Mouse (Mus musculus): Measurements from ENCODE around the gene Ltbp2. TPM values are rescaled to one million over a fixed set of nuclear protein-coding genes. Genes with fewer than 3 reads are reported as not detected.
A peak's percentile ranks its signal among the peaks of the same experiment; 100 is the strongest.

Gene Ltbp2
- polyA plus RNA-seq, 2 experiments: 5.2 to 12.3 TPM

- Histone ChIP-seq H3K9me3 (ENCODE audit: control insufficient read depth, low read length) (no peaks in the 10 kb centered on the region), H3K4me2 (replicated peaks; ENCODE audit: low read depth, low read length, severe bottlenecking) (no peak overlapping the region), H3K4me3 (replicated peaks; ENCODE audit: low read length) (no peak overlapping the region), H3K27me3 (ENCODE audit: control insufficient read depth, insufficient read depth, low read length) (no peaks in the 10 kb centered on the region), H3K9ac (ENCODE audit: low read depth, low read length, severe bottlenecking) (no peak overlapping the region), H3K4me1 (ENCODE audit: control insufficient read depth, insufficient read depth, low read length) (no peaks in the 10 kb centered on the region), H3K27ac (replicated peaks; ENCODE audit: low read depth, low read length) (no peak overlapping the region), H3K36me3 (ENCODE audit: control insufficient read depth, insufficient read depth, low read length) (peaks cover 53% of the 10 kb centered on the region)
- WGBS: 87% methylated on average over 13 of the region's 13 CpGs
- no peak for ATAC-seq (ENCODE audit: low FRiP score, low read depth)
- no peak for TF ChIP-seq POLR2A (IDR thresholded peaks at IDR 0.05; ENCODE audit: borderline replicate concordance, extremely low read depth, insufficient read depth, insufficient read length)
- no peak for DNase-seq (ENCODE audit: low spot score)
These were observed 112.6 kb downstream of the Ltbp2 start for GRCm38 (mm10) chr12:84763577-84764218.

- 82% methylated on average over 5 of the region's 5 CpGs for WGBS
- no peak overlapping the region for H3K9ac ChIP-seq (ENCODE audit: low read depth, low read length, severe bottlenecking)
- no peak for ATAC-seq (ENCODE audit: low FRiP score, low read depth)
- H3K4me1 ChIP-seq (ENCODE audit: control insufficient read depth, insufficient read depth, low read length): no peaks in the 10 kb centered on the region
- H3K4me3 ChIP-seq (replicated peaks; ENCODE audit: low read length): no peak overlapping the region
- TF ChIP-seq POLR2A (IDR thresholded peaks at IDR 0.05; ENCODE audit: borderline replicate concordance, extremely low read depth, insufficient read depth, insufficient read length): no peak
- H3K27ac ChIP-seq (replicated peaks; ENCODE audit: low read depth, low read length): no peak overlapping the region
- no peaks in the 10 kb centered on the region for H3K9me3 ChIP-seq (ENCODE audit: control insufficient read depth, low read length)
- H3K27me3 ChIP-seq (ENCODE audit: control insufficient read depth, insufficient read depth, low read length): no peaks in the 10 kb centered on the region
- no peak overlapping the region for H3K4me2 ChIP-seq (replicated peaks; ENCODE audit: low read depth, low read length, severe bottlenecking)
- no peak for DNase-seq (ENCODE audit: low spot score)
- peaks cover 53% of the 10 kb centered on the region for H3K36me3 ChIP-seq (ENCODE audit: control insufficient read depth, insufficient read depth, low read length)
These were observed 113.8 kb downstream of the Ltbp2 start for GRCm38 (mm10) chr12:84762532-84762931.

GRCm38 (mm10) chr12:84759063-84759462 lies 117.3 kb downstream of the Ltbp2 start:
- DNase-seq (ENCODE audit: low spot score) (peak; percentile 44), ATAC-seq (ENCODE audit: low FRiP score, low read depth) (no peak)
- H3K27ac ChIP-seq (replicated peaks; ENCODE audit: low read depth, low read length): no peak overlapping the region
- H3K4me3 ChIP-seq (replicated peaks; ENCODE audit: low read length): no peak overlapping the region
- WGBS: 87% methylated on average over 2 of the region's 2 CpGs
- no peak overlapping the region for H3K9ac ChIP-seq (ENCODE audit: low read depth, low read length, severe bottlenecking)
- H3K27me3 ChIP-seq (ENCODE audit: control insufficient read depth, insufficient read depth, low read length): no peaks in the 10 kb centered on the region
- TF ChIP-seq POLR2A (IDR thresholded peaks at IDR 0.05; ENCODE audit: borderline replicate concordance, extremely low read depth, insufficient read depth, insufficient read length): no peak
- no peaks in the 10 kb centered on the region for H3K9me3 ChIP-seq (ENCODE audit: control insufficient read depth, low read length)
- no peak overlapping the region for H3K4me2 ChIP-seq (replicated peaks; ENCODE audit: low read depth, low read length, severe bottlenecking)
- H3K4me1 ChIP-seq (ENCODE audit: control insufficient read depth, insufficient read depth, low read length): no peaks in the 10 kb centered on the region
- peaks cover 52% of the 10 kb centered on the region for H3K36me3 ChIP-seq (ENCODE audit: control insufficient read depth, insufficient read depth, low read length)

DNA sequence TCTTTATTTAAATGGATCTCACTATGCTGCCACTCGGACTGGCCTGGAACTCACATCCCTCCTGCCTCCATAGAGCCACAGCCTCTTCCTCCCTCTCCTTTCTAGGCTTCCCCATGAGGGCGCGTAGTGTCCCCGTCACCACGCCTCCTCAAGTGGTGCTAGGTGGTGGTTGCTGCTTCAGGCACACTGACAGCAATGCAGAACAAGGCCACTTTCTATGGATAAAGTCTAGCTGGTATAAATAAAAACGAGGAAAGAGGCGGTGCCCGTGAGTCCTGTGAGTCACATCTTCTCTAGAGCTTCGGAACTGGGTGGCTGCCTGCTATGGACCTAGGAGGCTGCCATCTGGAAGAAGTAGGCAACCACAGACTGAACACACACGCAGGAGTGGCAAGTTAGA lies 120.3 kb downstream of the Ltbp2 start:
- no peaks in the 10 kb centered on the region for H3K27me3 ChIP-seq (ENCODE audit: control insufficient read depth, insufficient read depth, low read length)
- no peak for TF ChIP-seq POLR2A (IDR thresholded peaks at IDR 0.05; ENCODE audit: borderline replicate concordance, extremely low read depth, insufficient read depth, insufficient read length)
- no peaks in the 10 kb centered on the region for H3K4me1 ChIP-seq (ENCODE audit: control insufficient read depth, insufficient read depth, low read length)
- no peak for ATAC-seq (ENCODE audit: low FRiP score, low read depth)
- no peak overlapping the region for H3K4me3 ChIP-seq (replicated peaks; ENCODE audit: low read length)
- H3K9ac ChIP-seq (ENCODE audit: low read depth, low read length, severe bottlenecking): no peak overlapping the region
- 94% methylated on average over 10 of the region's 10 CpGs for WGBS
- H3K27ac ChIP-seq (replicated peaks; ENCODE audit: low read depth, low read length): no peak overlapping the region
- H3K36me3 ChIP-seq (ENCODE audit: control insufficient read depth, insufficient read depth, low read length): peaks cover 36% of the 10 kb centered on the region
- DNase-seq (ENCODE audit: low spot score): no peak
- H3K9me3 ChIP-seq (ENCODE audit: control insufficient read depth, low read length): no peaks in the 10 kb centered on the region
- no peak overlapping the region for H3K4me2 ChIP-seq (replicated peaks; ENCODE audit: low read depth, low read length, severe bottlenecking)

DNA sequence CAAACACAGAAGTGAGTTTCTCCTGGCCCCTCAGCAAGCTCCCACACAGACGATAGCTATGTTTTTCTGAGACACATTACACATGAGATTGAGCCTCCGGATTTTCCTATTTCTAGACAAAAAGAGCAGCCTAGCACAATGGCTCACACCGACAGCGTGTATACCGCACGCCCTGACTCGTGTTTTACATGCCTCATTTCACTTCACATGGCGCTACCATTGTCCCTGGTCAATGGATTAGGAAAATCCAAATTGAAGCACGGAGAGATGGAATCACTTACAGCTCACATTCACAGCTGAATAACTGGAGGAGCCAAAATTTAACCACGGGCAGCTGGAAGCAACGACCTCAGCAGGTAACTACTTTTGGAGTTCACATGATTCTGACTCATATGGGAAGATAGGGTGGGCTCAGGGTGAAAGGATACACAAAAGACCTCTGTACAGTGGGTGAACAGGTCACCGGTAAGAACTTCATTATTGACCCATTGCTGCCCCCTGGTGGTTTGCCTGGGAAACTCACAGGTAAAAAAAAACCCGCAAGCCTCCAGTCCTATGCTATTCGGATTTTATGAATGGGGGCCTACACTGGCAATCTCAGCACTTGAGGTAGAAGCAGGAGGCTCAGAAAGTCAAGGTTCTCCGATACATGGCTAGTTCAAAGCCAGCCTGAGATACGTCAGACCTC lies 121.2 kb downstream of the Ltbp2 start:
- WGBS: 68% methylated on average over 16 of the region's 16 CpGs
- H3K4me3 ChIP-seq (replicated peaks; ENCODE audit: low read length): no peak overlapping the region
- no peak overlapping the region for H3K27ac ChIP-seq (replicated peaks; ENCODE audit: low read depth, low read length)
- H3K9me3 ChIP-seq (ENCODE audit: control insufficient read depth, low read length): no peaks in the 10 kb centered on the region
- no peak for TF ChIP-seq POLR2A (IDR thresholded peaks at IDR 0.05; ENCODE audit: borderline replicate concordance, extremely low read depth, insufficient read depth, insufficient read length)
- no peak for ATAC-seq (ENCODE audit: low FRiP score, low read depth)
- no peak overlapping the region for H3K4me2 ChIP-seq (replicated peaks; ENCODE audit: low read depth, low read length, severe bottlenecking)
- no peak overlapping the region for H3K9ac ChIP-seq (ENCODE audit: low read depth, low read length, severe bottlenecking)
- no peaks in the 10 kb centered on the region for H3K27me3 ChIP-seq (ENCODE audit: control insufficient read depth, insufficient read depth, low read length)
- DNase-seq (ENCODE audit: low spot score): peak; percentile 75
- no peaks in the 10 kb centered on the region for H3K4me1 ChIP-seq (ENCODE audit: control insufficient read depth, insufficient read depth, low read length)
- peaks cover 32% of the 10 kb centered on the region for H3K36me3 ChIP-seq (ENCODE audit: control insufficient read depth, insufficient read depth, low read length)
